Mouse (Mus musculus): Measurements from ENCODE around the gene Ehbp1. TPM values are rescaled to one million over a fixed set of nuclear protein-coding genes. Genes with fewer than 3 reads are reported as not detected.

Gene Ehbp1
- total RNA-seq, 2 experiments from 2014 or later, result 15.2 to 15.9 TPM

GRCm38 (mm10) chr11:21999396-22000315, 342.4 kb downstream of the Ehbp1 start:
- no peak for TF ChIP-seq CTCF (IDR thresholded peaks at IDR 0.05)
- H3K27ac ChIP-seq, result no peak overlapping the region
- intact Hi-C loops (cut with DNase I), result loop anchor here (5.0 kb wide), 1 partner anchor 208 kb away; no protein-coding TSS in a partner anchor
- no peak overlapping the region for H3K4me3 ChIP-seq
- DNase-seq, result peak; percentile 21

DNA sequence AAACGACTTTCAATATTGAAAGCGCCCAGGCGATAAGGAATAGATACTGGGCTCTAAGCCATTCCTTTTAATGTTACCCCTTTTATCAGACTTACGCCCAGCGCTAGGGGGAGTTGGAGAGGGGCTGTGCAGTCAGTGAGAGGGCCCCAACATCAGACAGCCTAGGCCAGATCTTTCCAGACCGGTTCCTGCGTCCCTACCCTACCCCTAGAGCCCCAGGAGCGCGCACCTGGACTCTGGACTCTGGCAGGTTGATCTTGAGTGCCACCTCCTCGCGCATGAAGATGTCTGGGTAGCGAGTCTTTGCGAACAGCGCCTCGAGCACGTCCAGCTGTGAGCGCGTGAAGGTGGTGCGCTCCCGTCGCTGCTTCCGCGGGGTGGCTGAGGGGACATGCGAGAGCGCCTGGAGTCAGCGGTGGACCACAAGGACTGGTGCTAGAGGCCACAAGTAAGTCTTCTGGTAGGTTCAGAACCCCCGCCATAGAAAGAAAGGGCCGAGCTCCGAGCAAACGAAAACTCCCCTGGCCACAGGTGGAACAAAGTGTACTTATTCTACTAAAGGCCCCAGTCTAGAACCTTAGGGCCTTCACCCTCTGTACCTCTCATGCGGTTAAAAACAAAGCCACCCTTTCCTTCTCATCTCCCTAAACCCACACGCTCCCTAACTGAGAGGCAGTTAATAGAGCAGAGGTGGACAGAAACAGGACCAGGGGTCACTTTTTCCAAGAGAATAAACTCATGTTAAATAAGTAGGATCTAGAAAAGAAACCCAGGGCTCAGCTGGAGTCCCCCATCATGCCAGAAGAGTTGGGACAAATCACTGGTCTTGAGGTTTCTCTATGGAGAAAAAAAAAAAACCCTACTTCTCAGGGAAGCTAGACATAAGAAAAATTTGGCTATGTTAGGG, 343.7 kb downstream of the Ehbp1 start:
- TF ChIP-seq CTCF (IDR thresholded peaks at IDR 0.05), result no peak
- Histone ChIP-seq H3K4me3 (no peak overlapping the region), H3K27ac (no peak overlapping the region)
- intact Hi-C loops (cut with DNase I), result no loop called here
- DNase-seq, result no peak

- Histone ChIP-seq H3K4me3 (no peak overlapping the region), H3K27ac (no peak overlapping the region)
- intact Hi-C loops (cut with DNase I), result no loop called here
- TF ChIP-seq CTCF (IDR thresholded peaks at IDR 0.05), result no peak
- DNase-seq, result no peak
Observed at GRCm38 (mm10) chr11:21997561-21998140, 344.4 kb downstream of the Ehbp1 start.

DNA sequence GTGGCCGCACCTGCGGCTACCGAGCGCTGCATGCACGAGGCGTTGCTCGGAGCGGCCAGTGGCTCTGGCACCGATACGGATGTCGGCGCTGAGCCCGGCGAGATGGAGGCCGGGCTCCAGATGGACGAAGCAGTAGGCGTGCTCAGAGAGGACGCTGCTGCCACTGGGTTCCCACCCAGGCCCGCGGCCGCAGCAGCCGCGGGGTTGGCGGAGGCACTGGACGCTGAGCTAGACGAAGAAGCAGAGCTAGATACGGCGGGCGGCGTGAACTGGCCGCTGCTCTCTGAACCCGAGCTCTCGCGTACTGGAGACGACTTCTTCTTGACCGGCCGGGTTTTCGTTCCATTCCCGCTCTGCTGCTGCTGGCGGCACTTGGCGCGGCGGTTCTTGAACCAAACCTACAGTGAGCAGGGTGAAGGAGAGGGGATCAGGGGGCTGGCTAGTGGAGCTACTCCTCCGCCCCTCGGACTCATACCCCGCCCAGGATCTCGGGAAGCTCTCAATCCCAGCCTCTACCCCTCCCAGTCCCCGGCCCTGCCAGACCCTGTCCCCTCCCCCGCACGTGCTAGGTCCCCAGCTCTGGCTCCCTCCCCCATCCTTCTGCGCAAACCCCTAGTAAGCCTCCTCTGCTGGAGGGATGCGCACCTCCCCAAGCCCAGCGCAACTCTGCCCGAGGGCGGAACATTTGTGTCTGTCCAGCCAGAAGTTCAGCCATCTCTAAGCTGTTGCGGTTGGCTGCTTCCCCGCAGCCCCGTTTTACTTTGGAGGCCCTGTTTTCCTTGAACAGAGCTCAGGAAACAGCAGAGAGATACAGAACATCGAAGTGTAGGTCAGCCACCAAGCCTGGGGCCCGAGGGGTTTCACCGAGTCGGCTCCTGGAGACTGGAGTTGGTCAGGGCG, 345.2 kb downstream of the Ehbp1 start:
- peak; percentile 50 for DNase-seq
- H3K27ac ChIP-seq, result no peak overlapping the region
- H3K4me3 ChIP-seq, result peak overlapping the region; percentile 62
- intact Hi-C loops (cut with DNase I), result no loop called here
- no peak for TF ChIP-seq CTCF (IDR thresholded peaks at IDR 0.05)

- Histone ChIP-seq H3K27ac (no peak overlapping the region), H3K4me3 (peak overlapping the region; percentile 62)
- no peak for DNase-seq
- TF ChIP-seq CTCF (IDR thresholded peaks at IDR 0.05), result no peak
- intact Hi-C loops (cut with DNase I), result no loop called here
Observed at GRCm38 (mm10) chr11:21996325-21996647, 345.8 kb downstream of the Ehbp1 start.

- no peak for TF ChIP-seq CTCF (IDR thresholded peaks at IDR 0.05)
- no peak for DNase-seq
- no peak overlapping the region for H3K4me3 ChIP-seq
- intact Hi-C loops (cut with DNase I), result no loop called here
- H3K27ac ChIP-seq, result no peak overlapping the region
Observed at GRCm38 (mm10) chr11:21995534-21996324, 346.4 kb downstream of the Ehbp1 start.

DNA sequence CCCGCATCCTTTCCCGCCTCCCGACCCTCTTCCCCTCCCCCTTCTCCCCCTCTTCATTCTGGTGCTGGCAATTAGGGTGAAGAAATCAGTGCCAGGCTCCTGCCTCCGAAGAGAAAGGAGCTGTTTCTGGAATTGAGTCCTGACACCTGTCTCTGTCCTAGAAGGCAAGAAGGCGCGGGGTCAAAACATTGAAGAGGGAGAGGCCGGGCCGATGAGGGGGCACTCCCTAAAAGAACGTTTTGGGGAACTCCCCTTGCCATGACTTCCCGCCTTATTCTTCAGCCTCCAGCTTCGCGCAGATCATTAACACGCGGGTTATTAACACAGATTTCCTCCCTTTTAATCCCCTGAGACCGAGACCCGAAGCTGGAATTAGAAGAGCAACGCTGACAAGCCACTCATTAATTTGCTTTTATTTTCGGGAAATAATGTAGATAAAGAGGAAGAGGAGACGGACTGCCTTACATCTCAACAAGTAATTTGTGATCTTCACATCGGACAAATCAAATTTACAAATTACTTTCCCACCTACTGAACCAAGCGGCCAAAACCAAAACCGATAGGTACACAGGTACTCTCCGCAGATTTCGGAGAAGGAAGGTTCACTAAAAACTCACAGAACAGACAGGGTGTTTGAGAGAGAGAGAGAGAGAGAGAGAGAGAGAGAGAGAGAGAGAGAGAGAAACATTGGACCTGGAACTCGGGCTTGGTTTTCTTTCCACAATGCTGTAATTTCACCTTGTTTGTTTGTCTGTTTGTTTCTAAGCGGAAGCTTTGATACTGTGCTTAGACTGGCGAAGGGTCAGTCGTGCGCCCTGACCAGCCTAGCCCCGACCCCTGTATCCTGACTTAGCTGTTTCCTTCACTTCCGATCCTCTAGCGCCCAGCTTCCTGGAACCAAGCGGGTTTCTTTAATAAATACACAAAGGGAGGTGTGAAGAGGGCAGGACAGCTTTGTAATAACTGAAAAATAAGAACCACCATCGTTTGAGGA, 347.4 kb downstream of the Ehbp1 start:
- H3K4me3 ChIP-seq, result no peak overlapping the region
- H3K27ac ChIP-seq, result no peak overlapping the region
- DNase-seq, result peak; percentile 19
- no peak for TF ChIP-seq CTCF (IDR thresholded peaks at IDR 0.05)
- intact Hi-C loops (cut with DNase I), result no loop called here

- no peak overlapping the region for H3K4me3 ChIP-seq
- intact Hi-C loops (cut with DNase I), result no loop called here
Observed at GRCm38 (mm10) chr11:21993597-21994376, 348.3 kb downstream of the Ehbp1 start.

DNA sequence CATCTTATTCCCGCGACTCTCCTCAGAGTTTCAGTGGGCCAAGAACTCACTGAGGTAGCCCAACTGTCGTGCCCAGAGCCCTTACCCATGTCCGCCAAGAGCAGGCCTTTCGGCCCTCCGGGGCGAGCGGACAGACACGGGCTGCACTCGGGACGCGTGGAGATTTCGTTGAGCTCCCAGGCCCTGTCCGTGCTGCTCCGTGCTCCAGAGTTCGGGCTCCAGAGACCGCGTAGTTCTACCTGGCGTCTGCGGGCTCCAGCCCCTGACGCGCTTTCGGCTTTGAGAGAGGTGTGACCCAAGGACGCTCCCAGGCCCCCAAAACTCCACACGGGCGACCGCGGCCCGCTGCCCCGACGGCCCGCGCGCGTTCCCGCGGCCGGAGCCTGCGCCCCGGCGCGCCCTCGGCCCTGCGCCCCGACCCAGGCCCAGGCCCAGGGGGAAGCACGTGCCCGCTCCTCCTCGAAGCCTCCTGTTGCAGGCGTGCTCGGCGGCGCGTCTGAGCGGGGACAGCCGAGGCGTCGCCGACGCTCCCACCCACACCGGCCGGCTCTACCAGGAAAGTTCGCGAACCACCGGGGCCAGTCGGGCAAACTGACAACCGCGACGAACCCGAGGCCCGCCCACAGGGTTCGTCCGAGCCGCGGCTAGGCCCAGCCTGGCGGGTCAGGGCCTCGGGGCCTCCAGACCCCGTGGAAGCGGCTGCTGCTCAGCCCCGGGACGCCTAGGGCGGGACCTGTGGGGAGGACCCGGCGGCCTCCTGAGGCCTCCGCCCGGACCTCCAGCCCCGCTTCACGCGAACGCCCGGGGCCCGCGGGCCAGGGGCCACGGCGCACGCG, 349.1 kb downstream of the Ehbp1 start:
- no peak overlapping the region for H3K27ac ChIP-seq
- no peak overlapping the region for H3K4me3 ChIP-seq
- DNase-seq, result peak; percentile 25
- no peak for TF ChIP-seq CTCF (IDR thresholded peaks at IDR 0.05)
- intact Hi-C loops (cut with DNase I), result no loop called here

More at GRCm38 (mm10) chr11:21993597-21994376, 348.3 kb downstream of the Ehbp1 start:
- DNase-seq, result peak; percentile 19
- no peak overlapping the region for H3K27ac ChIP-seq
- TF ChIP-seq CTCF (IDR thresholded peaks at IDR 0.05), result no peak
